Mouse (Mus musculus): ENCODE data around the gene Gm21981. TPM values are rescaled to one million over a fixed set of nuclear protein-coding genes. Genes with fewer than 3 reads are reported as not detected.

Gene Gm21981
- polyA plus RNA-seq, 1 experiment = 0.20 TPM

- H3K27ac ChIP-seq (ENCODE audit: insufficient read depth, low read depth, low read length) = no peak overlapping the region
- H3K4me1 ChIP-seq (ENCODE audit: control insufficient read depth, insufficient read depth, insufficient read length, low read length) = no peaks in the 10 kb centered on the region
- WGBS = 89% methylated on average over 2 of the region's 2 CpGs
- peaks cover 1% of the 10 kb centered on the region; the same call in 1 of the 2 replicates for H3K36me3 ChIP-seq (ENCODE audit: control insufficient read depth, insufficient read depth, low read length)
- no peak overlapping the region for H3K4me3 ChIP-seq (ENCODE audit: low read depth, low read length)
- H3K27me3 ChIP-seq (ENCODE audit: control insufficient read depth, insufficient read depth, low read length) = no peaks in the 10 kb centered on the region
- TF ChIP-seq POLR2A (IDR thresholded peaks at IDR 0.05; ENCODE audit: low read depth, low read length) (no peak), CTCF (IDR thresholded peaks at IDR 0.05; ENCODE audit: extremely low read depth, insufficient read length, insufficient replicate concordance, low read depth, low read length) (no peak)
These were observed 42.3 kb downstream of the Gm21981 start for GRCm38 (mm10) chr17:47651953-47652352.

- H3K27ac ChIP-seq (ENCODE audit: insufficient read depth, low read depth, low read length) = no peak overlapping the region
- H3K4me3 ChIP-seq (ENCODE audit: low read depth, low read length) = no peak overlapping the region
- H3K27me3 ChIP-seq (ENCODE audit: control insufficient read depth, insufficient read depth, low read length) = no peaks in the 10 kb centered on the region
- H3K4me1 ChIP-seq (ENCODE audit: control insufficient read depth, insufficient read depth, insufficient read length, low read length) = no peaks in the 10 kb centered on the region
- H3K36me3 ChIP-seq (ENCODE audit: control insufficient read depth, insufficient read depth, low read length) = peaks cover 1% of the 10 kb centered on the region; the same call in 1 of the 2 replicates
- 85% methylated on average over 4 of the region's 4 CpGs for WGBS
- TF ChIP-seq POLR2A (IDR thresholded peaks at IDR 0.05; ENCODE audit: low read depth, low read length) (no peak), CTCF (IDR thresholded peaks at IDR 0.05; ENCODE audit: extremely low read depth, insufficient read length, insufficient replicate concordance, low read depth, low read length) (no peak)
These were observed 45.3 kb downstream of the Gm21981 start for GRCm38 (mm10) chr17:47648966-47649365.

- no peaks in the 10 kb centered on the region for H3K27me3 ChIP-seq (ENCODE audit: control insufficient read depth, insufficient read depth, low read length)
- TF ChIP-seq CTCF (IDR thresholded peaks at IDR 0.05; ENCODE audit: extremely low read depth, insufficient read length, insufficient replicate concordance, low read depth, low read length) (peak; percentile 42; the same call in 1 of the 2 replicates), POLR2A (IDR thresholded peaks at IDR 0.05; ENCODE audit: low read depth, low read length) (no peak)
- H3K4me3 ChIP-seq (ENCODE audit: low read depth, low read length) = no peak overlapping the region
- H3K27ac ChIP-seq (ENCODE audit: insufficient read depth, low read depth, low read length) = no peak overlapping the region
- H3K4me1 ChIP-seq (ENCODE audit: control insufficient read depth, insufficient read depth, insufficient read length, low read length) = no peaks in the 10 kb centered on the region
- 88% methylated on average over 1 of the region's 1 CpGs for WGBS
- peaks cover 1% of the 10 kb centered on the region; the same call in 1 of the 2 replicates for H3K36me3 ChIP-seq (ENCODE audit: control insufficient read depth, insufficient read depth, low read length)
These were observed 47.6 kb downstream of the Gm21981 start for GRCm38 (mm10) chr17:47646683-47647082.

GRCm38 (mm10) chr17:47642992-47643391, 51.3 kb downstream of the Gm21981 start:
- Histone ChIP-seq H3K27ac (ENCODE audit: insufficient read depth, low read depth, low read length) (no peak overlapping the region), H3K27me3 (ENCODE audit: control insufficient read depth, insufficient read depth, low read length) (no peaks in the 10 kb centered on the region), H3K36me3 (ENCODE audit: control insufficient read depth, insufficient read depth, low read length) (no peaks in the 10 kb centered on the region), H3K4me1 (ENCODE audit: control insufficient read depth, insufficient read depth, insufficient read length, low read length) (no peaks in the 10 kb centered on the region), H3K4me3 (ENCODE audit: low read depth, low read length) (no peak overlapping the region)
- TF ChIP-seq POLR2A (IDR thresholded peaks at IDR 0.05; ENCODE audit: low read depth, low read length) = no peak
- TF ChIP-seq CTCF (IDR thresholded peaks at IDR 0.05; ENCODE audit: extremely low read depth, insufficient read length, insufficient replicate concordance, low read depth, low read length) = no peak
- WGBS = 85% methylated on average over 2 of the region's 2 CpGs

Other genes starting within 250 kb of the Gm21981 start
- 6.2 and 13.3 TPM in 2 replicates for gene Taf8, start 192.2 kb downstream of the Gm21981 start, polyA plus RNA-seq (2012; rRNA removed)
- gene Ccnd3, start 189.4 kb downstream of the Gm21981 start, polyA plus RNA-seq (2012; rRNA removed) = 49.9 and 54.9 TPM in 2 replicates
- gene Bysl, start 83.0 kb downstream of the Gm21981 start, polyA plus RNA-seq (2012; rRNA removed) = 3.3 and 3.5 TPM in 2 replicates
- gene Med20, start 82.9 kb downstream of the Gm21981 start, polyA plus RNA-seq (2012; rRNA removed) = 7.3 and 11.3 TPM in 2 replicates
- 0.88 and 1.7 TPM in 2 replicates for gene Gm20517, start 82.9 kb downstream of the Gm21981 start, polyA plus RNA-seq (2012; rRNA removed)
- gene Usp49, start 63.8 kb downstream of the Gm21981 start, polyA plus RNA-seq (2012; rRNA removed) = 2.3 and 4.6 TPM in 2 replicates
- 41.1 and 59.0 TPM in 2 replicates for gene Tomm6, start 6.1 kb downstream of the Gm21981 start, polyA plus RNA-seq (2012; rRNA removed)
- 7.1 and 13.1 TPM in 2 replicates for gene Frs3, start 5.4 kb downstream of the Gm21981 start, polyA plus RNA-seq (2012; rRNA removed)
- gene Prickle4, start 281 bp upstream of the Gm21981 start, polyA plus RNA-seq (2012; rRNA removed) = 0.89 and 1.4 TPM in 2 replicates
- 12.3 and 443 TPM in 2 replicates for gene Pgc, start 32.4 kb upstream of the Gm21981 start, polyA plus RNA-seq (2012; rRNA removed)
- 27.5 and 60.3 TPM in 2 replicates for gene Tfeb, start 42.6 kb upstream of the Gm21981 start, polyA plus RNA-seq (2012; rRNA removed)
- gene Mdfi, start 140.2 kb upstream of the Gm21981 start, polyA plus RNA-seq (2012; rRNA removed) = 7.3 and 12.3 TPM in 2 replicates
- 66.9 and 126 TPM in 2 replicates for gene Foxp4, start 230.2 kb upstream of the Gm21981 start, polyA plus RNA-seq (2012; rRNA removed)

Measured in small intestine, adult 2 months (tissue).